Mouse (Mus musculus) ES-E14 (cell line): Measurements from ENCODE around the gene Adh7.

Experiments
- MAFK ChIP-seq: IDR thresholded peaks from 2 replicates; pipeline ENCODE4 v1.6.1; 2014; ENCODE audit warnings: mild to moderate bottlenecking, low read depth, low read length, inconsistent platforms; ENCODE audit not compliant: insufficient read depth
- ZC3H11A ChIP-seq: IDR thresholded peaks from 2 replicates; pipeline ENCODE4 v1.6.1; 2012; ENCODE audit warnings: low read depth, mild to moderate bottlenecking, inconsistent platforms, low read length, borderline replicate concordance

- no peak for TF ChIP-seq ZC3H11A
- TF ChIP-seq MAFK: no peak
These were observed 24.6 kb downstream of the Adh7 start for GRCm38 (mm10) chr3:138242021-138242726.
